Mouse (Mus musculus): ENCODE data around the gene Knstrn.

DNA sequence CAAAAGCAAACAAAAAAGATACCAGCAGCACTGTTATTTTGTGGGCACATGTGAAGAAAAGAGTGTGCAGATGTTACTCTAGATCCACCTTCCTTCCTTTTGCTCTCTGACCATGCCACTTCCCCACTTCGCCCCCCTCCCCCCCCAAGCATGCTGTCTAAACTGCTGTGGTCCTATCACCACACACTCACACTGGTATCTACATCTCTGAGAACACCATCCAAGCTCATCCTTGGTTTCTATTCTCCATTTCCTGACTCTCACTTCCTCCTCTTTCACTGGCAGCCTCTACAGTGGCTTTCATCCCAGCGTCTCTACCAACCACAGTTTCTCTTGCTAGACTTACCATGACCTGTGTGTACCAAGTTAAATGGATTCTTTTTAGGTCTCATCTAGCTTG lies 9.3 kb upstream of the Knstrn start:
- TF ChIP-seq CTCF (IDR thresholded peaks at IDR 0.05; ENCODE audit: low read depth), result no peak
- no peak for TF ChIP-seq EP300 (IDR thresholded peaks at IDR 0.05; ENCODE audit: low read depth)
